Mouse (Mus musculus) stomach, postnatal 0 days (tissue): ENCODE results near the gene Zfp112.

Experiments used
- CTCF ChIP-seq: IDR thresholded peaks from 2 replicates; pipeline ENCODE4 v1.5.1; 2016; ENCODE audit warnings: antibody characterized with exemption, low read depth, mild to moderate bottlenecking, moderate library complexity
- EP300 ChIP-seq: optimal IDR thresholded peaks from 2 replicates; pipeline ENCODE3; 2016; ENCODE audit warnings: antibody characterized with exemption

DNA sequence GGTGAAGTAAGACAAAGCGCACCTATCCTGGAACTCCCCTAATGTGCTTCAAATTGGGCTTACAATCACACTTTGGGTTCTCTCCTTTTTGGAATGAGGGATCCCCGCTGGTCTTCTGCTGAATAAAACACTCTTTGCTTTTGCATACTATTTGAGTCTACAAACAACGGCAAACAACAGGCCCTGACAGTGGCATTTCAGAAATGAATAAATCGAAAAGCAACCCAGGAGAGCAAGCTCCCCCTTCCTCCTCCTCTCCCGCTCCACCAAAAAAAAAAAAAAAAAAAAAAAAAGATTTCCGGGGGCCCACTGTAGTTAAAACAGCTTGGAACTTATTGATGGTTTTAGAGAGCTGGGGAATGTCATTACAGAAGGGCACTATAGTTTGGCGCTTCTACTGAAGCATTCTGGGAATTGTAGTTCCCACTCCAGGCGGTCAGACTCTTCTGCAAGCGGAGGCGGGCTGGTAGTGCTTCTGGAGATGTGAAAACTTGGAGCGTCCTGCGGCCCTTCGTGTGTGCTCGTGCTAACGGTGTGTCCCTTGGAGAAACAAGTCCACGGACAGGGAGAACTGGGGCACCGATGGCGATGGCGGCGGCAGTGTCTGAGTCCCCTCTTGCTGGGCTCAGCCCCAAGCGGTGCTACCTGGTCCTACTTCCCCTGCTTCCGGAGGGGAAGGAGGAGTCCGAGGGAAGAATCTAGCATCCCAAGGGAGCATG is 62.7 kb downstream of the Zfp112 start, which contains the start of gene Zfp114:
- TF ChIP-seq CTCF, result peak; percentile 26
- no peak for TF ChIP-seq EP300
